Mouse (Mus musculus) lung, postnatal 4 days (tissue): ENCODE results near the gene Elovl1.

Experiments used
- DNase-seq, 2 experiments: peaks; one replicate each; pipeline ENCODE4 v3.0.0; 2021

Gene Elovl1

GRCm38 (mm10) chr4:118429215-118429895, 1.5 kb downstream of the Elovl1 start:
- DNase-seq, result peak; percentile 45 to 67

- DNase-seq, result no peak
These were observed 4.4 kb downstream of the Elovl1 start for GRCm38 (mm10) chr4:118432332-118432731.

GRCm38 (mm10) chr4:118436820-118437603, 9.1 kb downstream of the Elovl1 start, which contains the start of gene Cdc20:
Gene Cdc20, minus strand, starts transcription at chr4:118437352.
- peak; percentile 93 to 96 for DNase-seq

GRCm38 (mm10) chr4:118437829-118438253, 9.9 kb downstream of the Elovl1 start:
- peak; percentile 42 to 51 for DNase-seq

GRCm38 (mm10) chr4:118445088-118445487, 17.2 kb downstream of the Elovl1 start:
- no peak for DNase-seq

- peak; percentile 70 to 77 for DNase-seq
These were observed 18.0 kb downstream of the Elovl1 start for GRCm38 (mm10) chr4:118445781-118446414.

GRCm38 (mm10) chr4:118446415-118447153, 18.7 kb downstream of the Elovl1 start:
- DNase-seq, result no peak

- DNase-seq, result no peak
These were observed 29.6 kb downstream of the Elovl1 start, which contains the start of gene Mpl for GRCm38 (mm10) chr4:118457345-118457975. Gene Mpl, minus strand, starts transcription at chr4:118457513.

- no peak for DNase-seq
These were observed 37.1 kb downstream of the Elovl1 start for GRCm38 (mm10) chr4:118464956-118465355.

- no peak for DNase-seq
These were observed 37.8 kb downstream of the Elovl1 start for GRCm38 (mm10) chr4:118465697-118466163.

- DNase-seq, result no peak
These were observed 43.4 kb downstream of the Elovl1 start for GRCm38 (mm10) chr4:118471281-118471680.

GRCm38 (mm10) chr4:118472687-118473086, 44.8 kb downstream of the Elovl1 start:
- DNase-seq, result no peak

GRCm38 (mm10) chr4:118476773-118477530, 49.1 kb downstream of the Elovl1 start:
- no peak for DNase-seq
